ENCODE assay signal across 8 mouse cellular contexts in the genomic region with DNA sequence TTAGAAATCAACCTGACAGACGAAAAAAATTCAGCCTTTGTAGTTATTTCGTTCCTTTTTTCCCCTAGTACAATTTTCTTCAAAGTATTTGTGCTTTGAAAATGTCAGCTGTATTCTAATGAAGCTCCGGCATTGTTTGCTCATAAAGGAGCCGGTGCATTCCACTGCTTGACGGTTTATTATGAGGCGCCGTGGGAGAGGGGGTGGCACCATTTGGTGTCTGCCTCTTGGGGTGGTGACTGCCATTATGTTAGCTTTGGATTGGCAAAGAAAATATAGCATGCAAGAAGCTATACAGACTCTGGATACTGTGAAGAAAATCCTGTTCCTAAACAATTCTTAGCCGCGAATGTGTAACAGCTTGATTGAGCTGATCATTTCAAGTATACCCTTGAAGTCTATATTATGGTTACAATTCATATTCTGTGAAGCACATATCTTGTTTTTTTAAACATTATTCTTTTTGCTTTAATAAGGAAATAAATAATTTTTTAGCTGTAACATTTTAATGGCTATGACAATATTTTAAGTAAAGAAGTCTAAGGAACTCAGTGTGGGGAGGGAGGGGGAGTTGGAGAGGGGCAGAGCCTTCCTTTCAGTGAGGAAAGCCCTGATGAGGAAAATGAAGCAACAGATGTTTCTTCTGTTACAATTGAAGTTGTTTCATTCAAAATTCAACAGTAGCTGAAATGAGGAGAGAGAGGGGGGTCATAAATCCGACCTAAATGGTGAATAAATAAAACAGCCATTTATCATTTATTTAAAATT.
DNase-seq lines count a peak whose midpoint lies in the region; ATAC-seq and TF ChIP-seq lines count a peak whose summit lies in the region.

No protein-coding gene starts in this region.

- H3K9me3 ChIP-seq in hindbrain, postnatal 0 days (ENCODE audit: low read length), result no peaks in the 10 kb centered on the region
- no peaks in the 10 kb centered on the region for H3K9me3 ChIP-seq in limb, embryonic 11.5 days (ENCODE audit: control insufficient read depth, low read length)

- TF ChIP-seq POLR2A in embryonic fibroblast, embryonic 13.5 days (IDR thresholded peaks at IDR 0.05; ENCODE audit: low read depth, low read length), result no peak

- H3K4me2 ChIP-seq in hindbrain, postnatal 0 days (ENCODE audit: low read depth, low read length), result peak overlapping the region; percentile 78
- peak overlapping the region; percentile 62 for H3K4me2 ChIP-seq in limb, embryonic 11.5 days (ENCODE audit: low read depth, severe bottlenecking)

- H3K36me3 ChIP-seq in hindbrain, postnatal 0 days (ENCODE audit: insufficient read depth, low read length), result no peaks in the 10 kb centered on the region
- no peaks in the 10 kb centered on the region for H3K36me3 ChIP-seq in limb, embryonic 11.5 days (ENCODE audit: control insufficient read depth, insufficient read depth, low read length)

- no peaks in the 10 kb centered on the region for H3K27me3 ChIP-seq in hindbrain, postnatal 0 days (ENCODE audit: insufficient read depth, low read length)
- no peaks in the 10 kb centered on the region for H3K27me3 ChIP-seq in limb, embryonic 11.5 days (ENCODE audit: control insufficient read depth, insufficient read depth, low read length)

- peak overlapping the region; percentile 53 for H3K4me3 ChIP-seq in embryonic fibroblast, embryonic 13.5 days (ENCODE audit: insufficient read depth, low read length)
- peak overlapping the region; percentile 50 for H3K4me3 ChIP-seq in hindbrain, postnatal 0 days (ENCODE audit: low read length)
- peak overlapping the region; percentile 44 for H3K4me3 ChIP-seq in limb, embryonic 11.5 days (ENCODE audit: low read depth, low read length)

- H3K27ac ChIP-seq in embryonic fibroblast, embryonic 13.5 days (ENCODE audit: insufficient read depth, low read length), result no peak overlapping the region
- peak overlapping the region; percentile 45; the same call in 1 of the 2 replicates for H3K27ac ChIP-seq in hindbrain, postnatal 0 days
- H3K27ac ChIP-seq in limb, embryonic 11.5 days (replicated peaks; ENCODE audit: low read depth, low read length), result no peak overlapping the region

- H3K9ac ChIP-seq in hindbrain, postnatal 0 days (replicated peaks; ENCODE audit: low read length), result peak overlapping the region; percentile 28
- H3K9ac ChIP-seq in limb, embryonic 11.5 days (ENCODE audit: low read length), result no peak overlapping the region

- under 1% methylated on average over 10 of the region's 10 CpGs for WGBS in hindbrain, postnatal 0 days
- 6% methylated on average over 10 of the region's 10 CpGs for WGBS in limb, embryonic 11.5 days

- no peaks in the 10 kb centered on the region; the same call in 1 of the 2 replicates for H3K4me1 ChIP-seq in embryonic fibroblast, embryonic 13.5 days (ENCODE audit: control insufficient read depth, insufficient read depth, low read length)
- H3K4me1 ChIP-seq in hindbrain, postnatal 0 days (ENCODE audit: insufficient read depth, low read length), result no peaks in the 10 kb centered on the region
- H3K4me1 ChIP-seq in limb, embryonic 11.5 days (ENCODE audit: control insufficient read depth, insufficient read depth, low read length), result no peaks in the 10 kb centered on the region

- TF ChIP-seq CTCF in embryonic fibroblast, embryonic 13.5 days (IDR thresholded peaks at IDR 0.05; ENCODE audit: borderline replicate concordance, insufficient read depth, low read length), result no peak
- TF ChIP-seq CTCF in hindbrain, postnatal 0 days (IDR thresholded peaks at IDR 0.05; ENCODE audit: low read depth), result no peak

- ATAC-seq in cerebellum, adult (ENCODE audit: insufficient number of reproducible peaks, low FRiP score, low TSS enrichment), result 0 out of 2 replicates have a peak, but pooled peaks have one; percentile 36
- ATAC-seq in hindbrain, postnatal 0 days, result peak; percentile 61; the same call in 1 of the 2 replicates
- ATAC-seq in limb, embryonic 11.5 days (ENCODE audit: insufficient number of reproducible peaks, low FRiP score, low TSS enrichment, low read depth), result no peak

- no peak for DNase-seq in cerebellum, adult 11 months
- DNase-seq in T-cell, adult 2 months (ENCODE audit: low spot score), result peak; percentile 34
- peak; percentile 59 for DNase-seq in hindbrain, postnatal 0 days (ENCODE audit: low spot score)
- DNase-seq in limb, embryonic 11.5 days (ENCODE audit: low spot score), result peak; percentile 42
- peak; percentile 50 for DNase-seq in neural tube, embryonic 10.5 days (ENCODE audit: extremely low spot score, low spot score)
- DNase-seq in thymus, postnatal 4 days, result peak; percentile 37
